Mouse (Mus musculus) heart, postnatal 0 days (tissue): ENCODE data around the gene Nfil3. TPM values are rescaled to one million over a fixed set of nuclear protein-coding genes. Genes with fewer than 3 reads are reported as not detected.

ENCODE experiments used
- ATAC-seq: fragments of 200-750 bp; cut with Nextera tagmentation; 2 replicates; pipeline ENCODE4 v1.8.0; 2017; ENCODE audit warnings: low read depth, moderate number of reproducible peaks, moderate library complexity; ENCODE audit not compliant: insufficient read depth
- DNase-seq: peaks from one replicate; pipeline ENCODE4 v3.0.0-alpha.2; 2016; ENCODE audit warnings: low spot score
- H3K27ac ChIP-seq: fragments of 300-500 bp; sonication (generic); 2 replicates; pipeline ENCODE4 v1.5.1; 2014; ENCODE audit warnings: low read depth, mild to moderate bottlenecking
- H3K27me3 ChIP-seq: fragments of 300-500 bp; sonication (generic); 2 replicates; pipeline ENCODE4 v1.6.1; 2014; ENCODE audit warnings: low read length, mixed read lengths; ENCODE audit not compliant: control insufficient read depth, insufficient read depth
- H3K36me3 ChIP-seq: fragments of 300-500 bp; sonication (generic); replicated peaks from 2 replicates; pipeline ENCODE4 v1.6.1; 2014; ENCODE audit warnings: low read length, mixed read lengths; ENCODE audit not compliant: control insufficient read depth, insufficient read depth
- H3K4me1 ChIP-seq: fragments of 300-500 bp; sonication (generic); 2 replicates; pipeline ENCODE4 v1.6.1; 2014; ENCODE audit warnings: antibody characterized with exemption; ENCODE audit not compliant: control insufficient read depth, insufficient read depth
- H3K4me2 ChIP-seq: fragments of 300-500 bp; sonication (generic); 2 replicates; pipeline ENCODE4 v1.6.1; 2014; ENCODE audit warnings: low read depth, mild to moderate bottlenecking, low read length, moderate library complexity
- H3K4me3 ChIP-seq: fragments of 300-500 bp; sonication (generic); 2 replicates; pipeline ENCODE4 v1.5.1; 2014; ENCODE audit warnings: low read depth, low read length
- H3K9ac ChIP-seq: fragments of 300-500 bp; sonication (generic); replicated peaks from 2 replicates; pipeline ENCODE4 v1.6.1; 2014; ENCODE audit warnings: low read depth, low read length, mixed read lengths
- H3K9me3 ChIP-seq: fragments of 300-500 bp; sonication (generic); replicated peaks from 2 replicates; pipeline ENCODE4 v1.6.1; 2016; ENCODE audit warnings: low read length; ENCODE audit not compliant: control insufficient read depth
- CTCF ChIP-seq: IDR thresholded peaks from 2 replicates; pipeline ENCODE4 v1.5.1; 2016; ENCODE audit warnings: antibody characterized with exemption, control low read depth, low read depth
- EP300 ChIP-seq: IDR thresholded peaks from 2 replicates; pipeline ENCODE4 v1.6.1; 2016; ENCODE audit warnings: antibody characterized with exemption, low read depth
- WGBS: fragments of 180-500 bp; shearing (Covaris S2); extraction: QIAGEN DNeasy Blood & Tissue Kit; methylation state at CpG from one replicate; pipeline ENCODE4 v1.1.7; 2014; 5-methylcytosine and 5-hydroxymethylcytosine counted together
- polyA plus RNA-seq: library from polyadenylated mRNA; unstranded; fragments of >200 nt; fragmentation: Nextera tagmentation; extraction: Ambion mirVana; gene quantifications from 2 replicates; pipeline ENCODE4 v1.2.1, GENCODE M21; 2015
- total RNA-seq: library from RNA; depleted of rRNA; stranded (reverse); fragments of >200 nt; gene quantifications from 2 replicates; pipeline ENCODE4 v1.2.3, GENCODE M21; 2014; ENCODE audit warnings: low replicate concordance

Gene Nfil3
- total and polyA plus RNA-seq, 2 experiments from 2014 or later = 16.5 to 20.0 TPM

GRCm38 (mm10) chr13:52929209-52930171 lies 51.4 kb downstream of the Nfil3 start, which contains the start of gene Auh:
Gene Auh (minus strand): TSS chr13:52929681.
- H3K9ac ChIP-seq = peak within 1 kb of the TSS; percentile 68
- DNase-seq (peak; percentile 85), ATAC-seq (peak; percentile 99)
- H3K4me3 ChIP-seq = peak within 1 kb of the TSS; percentile 89
- H3K27me3 ChIP-seq = no peaks in the 10 kb centered on the region
- H3K36me3 ChIP-seq = 0 out of 2 replicates have a peak, but pooled peaks cover 5% of the 10 kb centered on the region
- under 1% methylated on average over 63 of the region's 63 CpGs for WGBS
- H3K4me1 ChIP-seq = peaks cover 18% of the 10 kb centered on the region; the same call in 1 of the 2 replicates
- H3K4me2 ChIP-seq = peak within 1 kb of the TSS; percentile 65
- TF ChIP-seq EP300 (peak; percentile 44; the same call in 1 of the 2 replicates), CTCF (no peak; the same call in 1 of the 2 replicates)
- no peaks in the 10 kb centered on the region for H3K9me3 ChIP-seq
- peak within 1 kb of the TSS; percentile 74 for H3K27ac ChIP-seq

- no peak overlapping the region for H3K27ac ChIP-seq
- H3K9ac ChIP-seq = peak overlapping the region; percentile 68
- peak overlapping the region; percentile 89 for H3K4me3 ChIP-seq
- no peak for ATAC-seq
- no peak for TF ChIP-seq EP300
- TF ChIP-seq CTCF = no peak
- H3K36me3 ChIP-seq = 0 out of 2 replicates have a peak, but pooled peaks cover 5% of the 10 kb centered on the region
- peaks cover 18% of the 10 kb centered on the region; the same call in 1 of the 2 replicates for H3K4me1 ChIP-seq
- H3K4me2 ChIP-seq = peak overlapping the region; percentile 65
- H3K9me3 ChIP-seq = no peaks in the 10 kb centered on the region
- WGBS = 51% methylated on average over 9 of the region's 9 CpGs
- no peak for DNase-seq
- no peaks in the 10 kb centered on the region for H3K27me3 ChIP-seq
Measured at GRCm38 (mm10) chr13:52928392-52928791, 52.5 kb downstream of the Nfil3 start.

- peaks cover 14% of the 10 kb centered on the region; the same call in 1 of the 2 replicates for H3K4me1 ChIP-seq
- H3K27me3 ChIP-seq = no peaks in the 10 kb centered on the region
- no peaks in the 10 kb centered on the region for H3K9me3 ChIP-seq
- no peak for DNase-seq
- ATAC-seq = no peak
- no peak overlapping the region for H3K4me3 ChIP-seq
- no peak overlapping the region for H3K9ac ChIP-seq
- no peak overlapping the region for H3K4me2 ChIP-seq
- no peak overlapping the region for H3K27ac ChIP-seq
- H3K36me3 ChIP-seq = 0 out of 2 replicates have a peak, but pooled peaks cover 5% of the 10 kb centered on the region
- 63% methylated on average over 5 of the region's 5 CpGs for WGBS
- no peak for TF ChIP-seq EP300
Measured at GRCm38 (mm10) chr13:52924457-52924856, 56.4 kb downstream of the Nfil3 start.

- TF ChIP-seq EP300 (no peak), CTCF (no peak)
- 0 out of 2 replicates have a peak, but pooled peaks cover 17% of the 10 kb centered on the region for H3K36me3 ChIP-seq
- H3K4me1 ChIP-seq = no peaks in the 10 kb centered on the region
- H3K9me3 ChIP-seq = no peaks in the 10 kb centered on the region
- H3K27ac ChIP-seq = no peak overlapping the region
- WGBS = 70% methylated on average over 8 of the region's 8 CpGs
- no peak for DNase-seq
- no peak overlapping the region for H3K4me2 ChIP-seq
- no peak overlapping the region for H3K9ac ChIP-seq
- no peak overlapping the region for H3K4me3 ChIP-seq
- H3K27me3 ChIP-seq = no peaks in the 10 kb centered on the region
- no peak for ATAC-seq
Measured at GRCm38 (mm10) chr13:52921966-52922365, 58.9 kb downstream of the Nfil3 start.

- 0 out of 2 replicates have a peak, but pooled peaks cover 12% of the 10 kb centered on the region for H3K36me3 ChIP-seq
- H3K27ac ChIP-seq = no peak overlapping the region
- ATAC-seq (no peak), DNase-seq (no peak)
- 0 out of 2 replicates have a peak, but pooled peaks cover 3% of the 10 kb centered on the region for H3K4me1 ChIP-seq
- H3K27me3 ChIP-seq = no peaks in the 10 kb centered on the region
- TF ChIP-seq CTCF (no peak), EP300 (no peak)
- 83% methylated on average over 7 of the region's 7 CpGs for WGBS
- H3K9me3 ChIP-seq = no peaks in the 10 kb centered on the region
- no peak overlapping the region for H3K4me2 ChIP-seq
- H3K4me3 ChIP-seq = no peak overlapping the region
- H3K9ac ChIP-seq = no peak overlapping the region
Measured at GRCm38 (mm10) chr13:52921065-52921825, 59.6 kb downstream of the Nfil3 start.
